In the genomic region with DNA sequence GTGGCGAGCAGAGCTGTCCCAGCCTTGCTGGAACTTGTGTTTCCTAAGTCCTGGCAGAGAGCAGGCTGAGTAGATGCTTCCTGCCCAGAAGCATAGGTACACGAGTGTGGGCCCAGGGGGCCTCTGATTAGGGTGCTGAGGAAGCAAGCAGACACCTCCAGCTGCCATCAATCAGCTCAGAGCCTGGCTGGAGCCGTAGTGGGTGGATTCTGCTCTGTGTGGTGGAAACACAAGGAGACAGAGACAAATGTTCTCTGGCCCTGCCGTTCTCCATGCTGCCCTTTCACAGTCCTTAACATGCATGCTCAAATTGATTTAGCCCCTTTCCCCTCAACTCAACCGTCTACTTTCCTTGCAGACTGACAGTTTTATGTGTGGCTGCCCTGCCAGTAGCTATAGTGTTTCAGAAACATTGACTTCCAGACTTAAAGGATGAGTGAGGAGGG, we compare ENCODE assay signal across 8 mouse cellular contexts.
A peak's percentile ranks its signal among the peaks of the same experiment; 100 is the strongest.
DNase-seq lines count a peak whose midpoint lies in the region; ATAC-seq and TF ChIP-seq lines count a peak whose summit lies in the region.

No protein-coding gene starts in this region.

- H3K9ac ChIP-seq in hindbrain, embryonic 13.5 days = no peak overlapping the region
- H3K9ac ChIP-seq in lung, embryonic 14.5 days = no peak overlapping the region

- peak; percentile 72 for ATAC-seq in hindbrain, embryonic 13.5 days (ENCODE audit: low FRiP score)
- ATAC-seq in lung, embryonic 14.5 days (ENCODE audit: insufficient read depth) = peak; percentile 71

- peak; percentile 46 to 76 for DNase-seq in adrenal gland, adult (ENCODE audit: inconsistent age in 2 of 2, low spot score in 1 of 2)
- no peak for DNase-seq in adrenal gland, adult 18-20 months (ENCODE audit: low spot score in 2 of 2)
- DNase-seq in embryonic facial prominence, embryonic 10.5 days (ENCODE audit: low spot score) = peak; percentile 45
- peak; percentile 59 for DNase-seq in lung, embryonic 14.5 days
- DNase-seq in yolk sac, embryonic 10.5 days (ENCODE audit: low spot score) = peak; percentile 73
- DNase-seq in layer of hippocampus, postnatal 14 days (ENCODE audit: low spot score in 2 of 2) = no peak
- DNase-seq in cerebellum, postnatal 25 days = no peak

- H3K4me1 ChIP-seq in embryonic facial prominence, embryonic 10.5 days = peaks cover 28% of the 10 kb centered on the region
- peaks cover 11% of the 10 kb centered on the region for H3K4me1 ChIP-seq in hindbrain, embryonic 13.5 days (replicated peaks)
- peaks cover 15% of the 10 kb centered on the region for H3K4me1 ChIP-seq in lung, embryonic 14.5 days (ENCODE audit: insufficient read depth)

- no peak for TF ChIP-seq CTCF in lung, embryonic 14.5 days (IDR thresholded peaks at IDR 0.05; ENCODE audit: low read depth)

- whole genome bisulfite sequencing in embryonic facial prominence, embryonic 10.5 days = 26% methylated on average over 5 of the region's 5 CpGs
- 19% methylated on average over 5 of the region's 5 CpGs for WGBS in hindbrain, embryonic 13.5 days
- WGBS in lung, embryonic 14.5 days = 11% methylated on average over 5 of the region's 5 CpGs

- H3K27me3 ChIP-seq in embryonic facial prominence, embryonic 10.5 days (replicated peaks; ENCODE audit: low read depth, poor library complexity, severe bottlenecking) = no peaks in the 10 kb centered on the region
- peaks cover 26% of the 10 kb centered on the region for H3K27me3 ChIP-seq in hindbrain, embryonic 13.5 days
- no peaks in the 10 kb centered on the region for H3K27me3 ChIP-seq in lung, embryonic 14.5 days (ENCODE audit: insufficient read depth, low read length)

- no peak overlapping the region for H3K4me2 ChIP-seq in hindbrain, embryonic 13.5 days
- H3K4me2 ChIP-seq in lung, embryonic 14.5 days = peak overlapping the region; percentile 34

- peak overlapping the region; percentile 76 for H3K27ac ChIP-seq in embryonic facial prominence, embryonic 10.5 days (replicated peaks)
- H3K27ac ChIP-seq in hindbrain, embryonic 13.5 days = peak overlapping the region; percentile 44; the same call in 1 of the 2 replicates
- peak overlapping the region; percentile 58 for H3K27ac ChIP-seq in lung, embryonic 14.5 days (ENCODE audit: low read depth)

- no peak overlapping the region for H3K4me3 ChIP-seq in embryonic facial prominence, embryonic 10.5 days
- H3K4me3 ChIP-seq in hindbrain, embryonic 13.5 days = no peak overlapping the region
- no peak overlapping the region for H3K4me3 ChIP-seq in lung, embryonic 14.5 days (ENCODE audit: low read depth, low read length)

- H3K36me3 ChIP-seq in embryonic facial prominence, embryonic 10.5 days (replicated peaks) = no peaks in the 10 kb centered on the region
- H3K36me3 ChIP-seq in hindbrain, embryonic 13.5 days = no peaks in the 10 kb centered on the region
- no peaks in the 10 kb centered on the region for H3K36me3 ChIP-seq in lung, embryonic 14.5 days (ENCODE audit: insufficient read depth)

- no peaks in the 10 kb centered on the region for H3K9me3 ChIP-seq in embryonic facial prominence, embryonic 10.5 days
- H3K9me3 ChIP-seq in hindbrain, embryonic 13.5 days = 0 out of 2 replicates have a peak, but pooled peaks cover 6% of the 10 kb centered on the region
- H3K9me3 ChIP-seq in lung, embryonic 14.5 days (ENCODE audit: low read depth, low read length) = no peaks in the 10 kb centered on the region

Comparison
In these comparisons a context has a peak if more than half of its experiments do, and no peak if none do; other contexts are left out.
1. DNase-seq: peak in adrenal gland, adult (2 of 2), embryonic facial prominence, embryonic 10.5 days (single experiment), lung, embryonic 14.5 days (single experiment) and yolk sac, embryonic 10.5 days (single experiment); none in adrenal gland, adult 18-20 months (0 of 2), layer of hippocampus, postnatal 14 days (0 of 2) and cerebellum, postnatal 25 days (0 of 2).
2. Peak in every context shown above with its lines, with median percentiles within 50 percentile points of each other: H3K27ac ChIP-seq.